Mouse (Mus musculus): Measurements from ENCODE around the gene Hils1.
"Not testable (repeated sequence)": the region's sequence is repeated elsewhere in the genome, so short reads cannot be mapped to it uniquely, and the experiment has no call there.

The Hils1 gene

GRCm38 (mm10) chr11:94955103-94955502 is 12.3 kb upstream of the Hils1 start:
- DNase-seq = no peak

- no peak for DNase-seq
Observed at GRCm38 (mm10) chr11:94957693-94958064, 9.7 kb upstream of the Hils1 start.

GRCm38 (mm10) chr11:94958065-94958858 is 9.1 kb upstream of the Hils1 start:
- DNase-seq = no peak

GRCm38 (mm10) chr11:94962534-94963101 is 4.8 kb upstream of the Hils1 start:
- no peak for DNase-seq

- DNase-seq = no peak
Observed at GRCm38 (mm10) chr11:94968187-94968586, 794 bp downstream of the Hils1 start.

DNA sequence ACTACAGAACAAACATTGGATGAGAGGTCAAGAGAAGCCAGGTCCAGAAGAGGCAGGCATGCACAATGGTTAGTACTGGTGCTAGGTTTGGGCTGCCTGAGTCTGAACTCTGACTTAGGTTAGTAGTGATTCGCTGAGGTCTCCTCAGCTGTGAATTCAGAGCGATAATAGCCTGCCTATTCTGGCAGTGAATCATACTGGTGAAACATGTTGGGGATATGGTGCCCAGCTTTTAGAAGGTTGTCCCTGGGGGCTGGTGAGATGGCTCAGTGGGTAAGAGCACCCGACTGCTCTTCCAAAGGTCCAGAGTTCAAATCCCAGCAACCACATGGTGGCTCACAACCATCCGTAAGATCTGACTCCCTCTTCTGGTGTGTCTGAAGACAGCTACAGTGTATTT is 2.3 kb downstream of the Hils1 start:
- DNase-seq = not testable (repeated sequence)

DNA sequence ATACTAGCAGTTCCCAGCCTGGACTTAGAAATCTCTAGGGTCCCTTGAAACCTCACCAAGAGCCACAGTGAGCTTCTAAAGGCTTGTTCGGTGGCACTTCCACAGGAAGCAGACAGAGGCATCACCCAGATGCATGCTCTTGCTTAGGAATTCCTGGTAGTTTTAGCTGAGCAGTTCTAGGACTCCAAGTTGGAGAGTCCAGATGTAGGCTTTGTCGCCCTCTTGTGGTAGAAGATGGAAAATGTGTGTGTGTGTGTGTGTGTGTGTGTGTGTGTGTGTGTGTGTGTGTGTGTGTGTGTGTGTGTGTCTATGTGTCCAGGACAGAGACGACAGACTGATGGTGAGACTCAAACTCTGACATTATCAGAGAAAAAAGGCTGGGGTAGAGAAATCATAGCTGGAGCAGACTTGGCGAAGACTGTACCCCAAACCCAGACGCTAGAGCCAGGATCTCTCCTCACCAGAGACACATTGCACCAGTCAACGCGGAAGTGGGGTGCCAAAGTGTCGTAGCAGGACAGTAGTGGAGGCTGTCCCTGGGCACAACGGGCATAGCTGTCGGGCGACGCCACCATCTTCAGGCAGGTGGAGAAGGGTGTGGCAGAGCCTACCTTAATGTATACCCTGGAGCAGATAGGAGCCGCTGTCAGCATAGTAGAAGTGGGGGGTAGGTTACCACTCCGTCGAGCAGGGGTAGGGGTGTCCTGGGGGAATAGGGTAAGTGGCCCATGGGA is 3.0 kb downstream of the Hils1 start:
- peak; percentile 71 for DNase-seq

GRCm38 (mm10) chr11:94971895-94972615 is 4.7 kb downstream of the Hils1 start:
- DNase-seq = no peak

DNA sequence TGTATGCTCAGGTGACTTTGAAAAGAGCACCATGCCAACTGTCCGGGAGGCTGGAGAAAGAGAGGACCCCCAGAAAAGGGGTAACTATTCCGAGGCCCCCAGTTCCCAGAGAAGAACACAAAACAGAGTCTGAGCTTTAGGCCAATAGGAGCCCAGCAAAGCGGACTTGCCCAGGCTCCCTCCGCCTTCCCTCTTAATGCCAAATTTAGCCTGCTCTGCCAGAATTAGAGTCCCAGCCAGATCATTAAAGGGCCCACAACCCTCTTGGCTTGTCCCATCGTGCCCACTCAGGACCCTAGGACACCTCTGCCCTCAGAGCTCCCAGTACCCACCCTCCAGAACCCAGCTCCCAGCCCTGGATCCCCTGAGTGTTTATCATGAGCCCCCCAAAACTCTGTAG is 5.5 kb downstream of the Hils1 start:
- DNase-seq = no peak

DNA sequence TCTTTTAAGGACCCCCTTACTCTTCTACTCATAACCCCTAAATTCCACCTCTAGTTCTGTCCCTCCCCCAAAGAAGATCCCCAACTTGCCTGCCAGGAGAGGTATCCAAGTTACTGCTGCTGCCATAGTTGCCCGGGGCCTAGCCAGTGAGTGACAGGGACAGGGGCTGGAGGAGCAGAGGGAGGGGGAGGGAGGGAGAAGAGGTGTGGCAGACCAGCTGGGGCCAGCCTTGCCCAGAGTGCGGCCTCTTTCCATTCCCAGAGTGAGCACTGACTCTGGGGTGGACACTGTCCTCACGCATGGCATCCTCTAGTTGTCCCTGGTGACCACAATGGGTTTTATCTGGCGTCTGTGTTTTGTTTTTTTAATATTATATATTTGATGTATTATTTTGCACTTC is 5.9 kb downstream of the Hils1 start:
- no peak for DNase-seq

- no peak for DNase-seq
Observed at GRCm38 (mm10) chr11:94974951-94975350, 7.6 kb downstream of the Hils1 start.

DNA sequence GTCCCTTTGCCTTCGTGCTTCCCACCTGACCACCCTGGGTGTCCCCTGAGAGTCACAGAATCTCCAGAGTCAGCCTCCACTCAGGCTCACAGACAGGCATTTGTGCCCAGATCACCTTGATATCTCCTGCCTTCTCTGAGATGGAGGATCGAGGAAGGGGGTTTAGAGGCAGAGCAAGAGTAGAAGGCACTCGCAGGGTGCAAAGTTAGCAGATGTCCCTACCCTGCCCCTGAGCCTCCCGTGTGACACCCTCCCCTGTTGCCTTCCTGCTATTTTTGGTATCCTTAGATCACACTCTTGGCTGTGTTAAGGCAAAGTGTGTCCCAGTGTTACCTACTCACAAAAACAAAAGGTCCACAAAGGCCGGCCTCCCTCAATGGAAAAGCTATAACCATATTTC is 8.8 kb downstream of the Hils1 start, which contains the start of gene Sgca:
Gene Sgca, minus strand, starts transcription at position 129 of the 400 bp plus-strand sequence.
- DNase-seq = no peak

DNA sequence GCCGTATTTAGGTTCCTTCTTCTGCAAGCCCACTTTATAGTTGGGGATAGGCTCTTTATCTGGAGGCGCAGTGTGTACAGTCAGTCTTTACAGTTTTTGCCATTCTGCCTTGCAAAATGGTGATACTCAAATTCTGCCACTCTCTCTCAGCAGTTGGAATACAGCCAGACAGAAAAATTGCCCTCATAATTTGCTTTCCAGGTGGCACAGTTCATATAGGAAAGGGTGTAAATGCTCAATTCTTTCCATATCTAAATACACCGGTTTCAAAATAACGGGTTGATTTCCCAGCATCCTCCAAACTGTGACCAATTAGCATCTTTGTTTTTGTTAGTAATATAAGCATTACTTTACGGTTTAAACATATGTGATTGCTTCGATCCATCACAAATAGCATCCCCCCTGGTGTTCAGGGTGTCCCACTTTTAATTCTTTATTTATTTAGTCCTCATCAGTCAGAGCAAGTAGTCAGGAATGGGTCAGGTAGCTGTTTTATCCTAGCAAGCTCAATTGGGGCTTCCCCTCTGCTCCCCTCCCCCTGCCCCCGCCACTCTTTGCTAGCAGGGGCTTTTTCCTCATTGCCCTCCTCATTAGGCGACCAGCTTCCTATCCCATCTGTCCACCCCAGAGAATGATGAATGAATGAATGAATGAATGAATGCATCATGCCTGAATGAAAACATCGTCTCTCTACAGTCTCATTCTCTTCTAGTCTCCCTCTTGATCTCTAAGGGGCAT is 11.0 kb downstream of the Hils1 start:
- DNase-seq = no peak

GRCm38 (mm10) chr11:94978947-94979346 is 11.6 kb downstream of the Hils1 start:
- DNase-seq = peak; percentile 97

DNA sequence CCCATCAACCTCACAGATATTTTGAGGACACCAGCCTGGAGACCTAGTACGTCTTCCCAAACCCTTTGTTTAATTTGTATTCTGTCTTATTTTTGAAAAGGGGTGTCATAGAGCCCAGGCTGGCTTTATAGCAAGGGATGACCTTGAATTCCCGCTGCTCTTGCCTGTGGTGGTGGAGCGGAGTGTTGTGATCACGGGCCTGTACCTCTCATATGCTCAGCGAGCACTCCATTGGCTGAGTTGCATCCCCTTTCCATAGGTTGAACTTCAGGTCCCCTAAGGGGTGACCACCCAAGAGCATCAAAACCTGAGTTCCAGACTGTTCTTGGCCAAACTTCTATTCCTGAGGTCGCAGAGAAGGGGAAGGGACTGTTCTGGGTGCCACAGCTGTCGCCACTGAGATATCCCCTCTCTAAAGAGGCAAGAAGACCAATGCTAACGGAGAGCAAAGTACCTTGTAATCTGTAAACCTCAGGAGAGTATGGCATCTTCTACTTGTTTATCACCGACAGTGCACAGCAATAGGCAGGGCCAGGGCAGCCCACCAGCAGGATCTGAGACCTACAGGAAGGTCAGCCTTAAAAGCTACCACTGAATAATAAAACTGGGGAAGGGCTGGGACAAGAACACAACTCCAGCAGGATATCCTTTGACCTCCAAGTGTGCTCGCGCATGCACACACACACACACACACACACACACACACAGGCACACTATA is 12.2 kb downstream of the Hils1 start:
- DNase-seq = no peak

- no peak for DNase-seq
Observed at GRCm38 (mm10) chr11:94985140-94985539, 17.7 kb downstream of the Hils1 start.

GRCm38 (mm10) chr11:94985822-94986221 is 18.4 kb downstream of the Hils1 start:
- DNase-seq = no peak

GRCm38 (mm10) chr11:94986435-94986834 is 19.0 kb downstream of the Hils1 start:
- DNase-seq = peak; percentile 57

DNA sequence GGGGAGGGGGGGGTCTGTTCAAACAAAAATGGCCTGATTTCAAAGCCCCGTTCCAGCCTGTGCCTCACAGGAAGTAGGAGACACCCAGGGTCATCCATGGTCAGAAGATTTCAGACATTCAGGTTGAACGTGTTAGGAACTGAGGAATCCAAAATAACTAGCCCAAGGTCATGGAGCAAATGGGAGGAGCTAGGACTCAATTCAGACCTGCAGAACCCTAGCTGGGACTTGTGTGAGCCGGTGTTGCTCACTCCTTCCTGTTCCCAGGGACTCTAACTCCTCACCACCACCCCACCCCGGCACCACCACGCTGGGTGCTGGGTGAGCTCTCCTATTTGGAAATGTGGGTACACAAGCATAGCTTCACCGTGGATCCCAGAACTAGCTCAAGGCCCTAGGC is 19.9 kb downstream of the Hils1 start:
- DNase-seq = no peak

DNA sequence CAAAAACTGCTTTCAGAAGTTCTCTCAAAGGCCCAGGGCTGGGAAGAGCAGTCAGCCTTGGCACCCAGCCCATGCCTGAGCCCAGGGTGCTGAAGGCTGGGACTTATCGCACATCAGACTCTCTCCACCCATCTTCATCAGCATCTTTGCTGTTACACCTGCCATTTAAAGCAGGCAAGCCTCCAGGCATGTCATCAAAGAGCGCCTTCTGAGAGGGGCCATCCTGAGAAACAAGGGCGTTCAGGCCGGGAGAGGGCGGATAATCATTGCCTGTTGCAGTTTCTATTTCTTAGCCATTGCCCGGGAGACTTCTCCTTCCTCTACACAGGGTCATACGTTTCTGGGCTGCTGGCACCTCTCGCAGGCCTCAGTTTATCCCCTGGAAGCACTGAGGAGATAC is 20.5 kb downstream of the Hils1 start:
- no peak for DNase-seq

DNA sequence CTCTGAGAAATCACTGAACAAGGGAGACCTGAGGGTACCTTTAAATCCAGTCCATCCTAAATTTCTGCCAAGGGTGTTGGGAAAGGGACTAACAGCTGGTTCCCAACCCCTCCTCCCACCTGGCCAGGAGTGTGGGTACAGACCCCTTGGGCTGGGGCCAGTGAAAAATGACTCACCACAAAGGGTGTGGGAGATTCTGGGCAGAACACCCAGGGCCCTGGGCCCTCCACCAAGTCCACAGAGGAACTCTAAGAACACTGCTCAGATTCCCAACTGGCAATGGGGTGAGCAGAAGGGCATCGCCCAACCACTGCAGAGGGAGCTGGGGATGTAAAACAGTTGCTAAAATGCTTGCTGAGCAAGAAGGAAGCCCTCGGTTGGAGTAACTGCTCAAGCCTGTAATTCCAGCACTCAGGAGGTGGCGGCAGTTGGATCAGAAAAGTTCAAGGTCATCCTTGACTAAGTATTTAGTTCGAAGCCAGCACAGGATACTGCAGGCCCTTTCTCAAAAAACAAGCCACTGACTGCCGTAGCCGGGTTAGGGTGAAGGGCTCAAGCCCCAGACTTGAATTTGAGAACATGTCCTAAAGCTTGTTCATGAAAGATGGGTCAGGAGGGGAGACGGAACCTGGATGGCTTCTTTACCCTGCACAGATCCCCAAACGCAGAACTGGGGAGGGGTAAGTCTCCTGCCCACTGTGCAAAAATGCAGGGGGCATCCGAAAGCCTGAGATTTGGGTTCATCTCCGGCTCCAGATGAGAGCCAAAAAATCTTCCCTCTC is 21.6 kb downstream of the Hils1 start:
- peak; percentile 52 for DNase-seq
